Mouse (Mus musculus) lung, adult 2 months (tissue): ENCODE data around the gene Ppox. TPM values are rescaled to one million over a fixed set of nuclear protein-coding genes. Genes with fewer than 3 reads are reported as not detected.

Experiments used
- DNase-seq: peaks from one replicate; pipeline ENCODE4 v3.0.0; 2022
- H3K4me1 ChIP-seq: fragments of 200-500 bp; 2 replicates; pipeline ENCODE4 v1.6.1; 2011; ENCODE audit warnings: low read length; ENCODE audit not compliant: control insufficient read depth, insufficient read depth
- H3K4me3 ChIP-seq: fragments of 200-500 bp; replicated peaks from 2 replicates; pipeline ENCODE3; 2011; ENCODE audit warnings: low read depth, mild to moderate bottlenecking, control low read depth, low read length; ENCODE audit errors: extremely low read depth
- CTCF ChIP-seq: fragments of 200-500 bp; IDR thresholded peaks from 2 replicates; pipeline ENCODE4 v1.5.1; 2011; ENCODE audit warnings: mild to moderate bottlenecking, low read length, control low read depth; ENCODE audit not compliant: insufficient read depth
- POLR2A ChIP-seq: fragments of 200-500 bp; IDR thresholded peaks from 2 replicates; pipeline ENCODE4 v1.6.1; 2011; ENCODE audit warnings: low read depth, mild to moderate bottlenecking, control low read depth, low read length, borderline replicate concordance; ENCODE audit errors: extremely low read depth
- WGBS: fragments of 180-500 bp; shearing (Covaris S2); methylation state at CpG from one replicate; pipeline ENCODE4 v1.1.7; 2018; 5-methylcytosine and 5-hydroxymethylcytosine counted together
- polyA plus RNA-seq: library from polyadenylated mRNA; depleted of rRNA; stranded (reverse); fragments of >200 nt; gene quantifications from 2 replicates; pipeline ENCODE4 v1.2.3, GENCODE M21; 2012

Ppox gene
- polyA plus RNA-seq, 1 experiment: 49.0 TPM

DNA sequence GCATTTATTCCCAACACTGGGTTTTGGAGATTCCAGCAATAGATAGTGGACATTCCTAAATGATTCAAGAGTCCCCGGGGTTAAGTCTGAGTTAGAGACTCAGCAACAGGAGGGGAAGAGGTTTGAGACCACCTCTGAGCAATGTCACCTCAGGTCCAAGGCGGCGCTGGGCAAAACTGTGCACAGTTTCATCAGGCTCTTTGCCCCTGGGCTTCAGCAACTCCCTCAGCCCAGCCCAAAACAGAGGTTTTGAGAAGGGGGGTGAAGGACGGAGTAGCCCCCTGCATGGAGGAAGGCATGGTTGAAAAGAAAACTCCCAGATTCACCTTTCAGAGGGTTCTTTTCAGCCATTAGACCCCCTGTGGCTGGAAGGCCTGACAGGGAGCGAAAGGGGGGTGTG lies 1.3 kb downstream of the Ppox start:
- no peak for TF ChIP-seq POLR2A
- no peak for DNase-seq
- no peak overlapping the region for H3K4me3 ChIP-seq
- peaks cover 9% of the 10 kb centered on the region for H3K4me1 ChIP-seq
- 76% methylated on average over 5 of the region's 5 CpGs for WGBS

DNA sequence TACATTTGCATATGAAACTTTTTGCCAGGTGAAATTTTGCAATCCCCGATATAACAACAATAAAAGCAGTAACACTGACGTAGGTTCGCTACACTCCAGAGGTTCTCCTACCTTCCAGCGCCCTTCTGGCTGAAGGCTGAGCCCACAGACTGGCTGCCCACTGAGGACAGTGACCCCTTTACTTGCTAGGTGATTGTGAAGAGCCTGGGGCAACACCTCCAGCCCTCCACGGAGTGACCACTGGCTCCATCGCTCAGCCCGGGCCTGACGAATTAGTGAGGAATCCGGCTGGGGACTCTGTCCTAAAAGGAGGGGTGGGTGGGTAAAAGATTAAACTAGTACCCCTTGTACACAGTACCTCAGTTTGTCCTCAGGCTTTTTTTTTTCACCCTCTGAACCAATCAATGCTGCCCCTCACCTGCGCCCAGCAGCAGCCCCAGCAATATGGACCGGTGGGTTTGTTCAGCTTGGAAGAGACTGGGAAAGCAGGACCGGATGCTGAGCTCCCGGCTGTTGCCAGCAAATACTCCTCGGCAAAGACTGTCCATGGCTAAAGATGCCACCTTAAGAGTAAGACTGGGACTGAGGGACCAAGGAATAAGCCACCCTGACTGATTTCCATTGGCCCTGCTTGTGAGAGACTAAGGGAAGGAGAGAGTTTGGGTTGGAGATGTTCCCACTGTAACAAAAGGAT lies 1.8 kb downstream of the Ppox start:
- Histone ChIP-seq H3K4me3 (no peak overlapping the region), H3K4me1 (peaks cover 9% of the 10 kb centered on the region)
- WGBS: 87% methylated on average over 14 of the region's 14 CpGs
- TF ChIP-seq CTCF: no peak
- TF ChIP-seq POLR2A: no peak
- peak; percentile 1 for DNase-seq

DNA sequence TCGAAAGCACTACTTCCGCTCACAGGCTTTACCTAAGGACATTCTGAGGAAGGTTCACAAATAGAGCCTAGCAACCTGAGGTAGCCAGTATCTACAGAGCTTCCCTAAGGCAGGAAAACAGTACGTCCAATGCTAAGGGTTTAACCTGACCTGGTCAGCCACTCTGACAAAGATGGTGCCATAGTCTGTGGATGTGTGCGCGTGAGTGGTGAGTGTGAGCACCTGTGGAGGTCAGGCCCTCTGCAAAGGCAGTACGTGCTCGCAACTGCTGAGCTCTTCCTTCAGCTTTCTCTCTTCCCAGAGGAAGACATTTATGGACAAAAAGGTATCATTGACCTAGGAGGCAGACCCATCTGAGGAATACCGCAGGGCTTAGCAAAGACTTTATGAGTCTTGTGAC lies 2.5 kb downstream of the Ppox start:
- no peak for TF ChIP-seq POLR2A
- no peak for TF ChIP-seq CTCF
- Histone ChIP-seq H3K4me3 (no peak overlapping the region), H3K4me1 (peaks cover 9% of the 10 kb centered on the region)
- WGBS: 92% methylated on average over 8 of the region's 8 CpGs
- peak; percentile 1 for DNase-seq

DNA sequence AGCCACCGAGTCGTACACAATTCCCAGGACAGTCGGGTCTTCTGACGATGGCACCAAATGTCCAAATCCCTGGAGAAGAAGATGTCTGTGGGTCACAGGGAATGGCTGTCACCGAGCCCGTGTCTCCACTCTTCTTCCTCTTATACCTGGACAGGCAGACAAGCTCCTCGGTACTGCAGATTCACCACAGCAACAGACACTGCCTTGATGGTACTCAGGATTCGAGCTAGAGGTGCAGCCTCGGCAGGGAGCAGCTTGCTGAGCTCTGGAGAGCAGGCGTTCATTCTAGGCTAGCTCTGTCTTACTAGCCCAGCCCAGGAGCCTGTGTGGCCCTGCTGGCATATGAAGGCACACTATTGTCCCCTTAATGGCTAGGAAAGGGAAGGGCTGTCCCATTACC lies 3.2 kb downstream of the Ppox start:
- TF ChIP-seq CTCF (no peak), POLR2A (no peak)
- no peak for DNase-seq
- 86% methylated on average over 10 of the region's 10 CpGs for WGBS
- H3K4me3 ChIP-seq: no peak overlapping the region
- H3K4me1 ChIP-seq: peaks cover 9% of the 10 kb centered on the region

DNA sequence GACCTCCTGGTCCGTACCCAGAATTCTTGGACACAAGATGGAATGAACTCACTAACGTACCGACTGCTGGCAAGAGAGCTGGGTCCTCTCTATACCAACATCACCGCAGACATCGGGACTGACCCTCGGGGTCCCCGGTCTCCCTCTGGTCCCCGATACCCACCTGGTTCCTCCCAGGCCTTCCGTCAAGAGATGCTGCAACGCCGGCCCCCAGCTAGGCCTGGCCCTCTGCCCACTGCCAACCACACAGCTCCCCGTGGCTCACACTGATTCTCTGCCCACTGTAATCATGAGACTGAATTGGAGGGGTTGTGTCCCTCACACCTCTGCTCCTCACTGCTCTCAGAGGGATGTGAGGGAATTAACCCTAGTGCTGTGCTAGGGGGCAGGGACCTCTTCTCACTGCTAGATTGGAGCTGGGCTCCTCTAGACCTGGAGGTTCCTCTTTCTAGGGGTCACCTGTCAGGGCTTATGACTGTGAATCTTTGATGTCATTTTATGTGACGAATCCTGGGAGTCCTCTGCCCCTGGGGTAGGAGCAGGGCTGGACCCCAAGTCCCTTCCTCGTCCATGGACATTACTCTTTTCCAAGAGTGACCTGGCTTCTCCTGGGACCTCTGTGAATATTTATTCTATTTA lies 4.8 kb downstream of the Ppox start:
- 84% methylated on average over 14 of the region's 14 CpGs for WGBS
- TF ChIP-seq POLR2A (no peak), CTCF (no peak)
- no peak for DNase-seq
- peaks cover 12% of the 10 kb centered on the region for H3K4me1 ChIP-seq
- no peak overlapping the region for H3K4me3 ChIP-seq

DNA sequence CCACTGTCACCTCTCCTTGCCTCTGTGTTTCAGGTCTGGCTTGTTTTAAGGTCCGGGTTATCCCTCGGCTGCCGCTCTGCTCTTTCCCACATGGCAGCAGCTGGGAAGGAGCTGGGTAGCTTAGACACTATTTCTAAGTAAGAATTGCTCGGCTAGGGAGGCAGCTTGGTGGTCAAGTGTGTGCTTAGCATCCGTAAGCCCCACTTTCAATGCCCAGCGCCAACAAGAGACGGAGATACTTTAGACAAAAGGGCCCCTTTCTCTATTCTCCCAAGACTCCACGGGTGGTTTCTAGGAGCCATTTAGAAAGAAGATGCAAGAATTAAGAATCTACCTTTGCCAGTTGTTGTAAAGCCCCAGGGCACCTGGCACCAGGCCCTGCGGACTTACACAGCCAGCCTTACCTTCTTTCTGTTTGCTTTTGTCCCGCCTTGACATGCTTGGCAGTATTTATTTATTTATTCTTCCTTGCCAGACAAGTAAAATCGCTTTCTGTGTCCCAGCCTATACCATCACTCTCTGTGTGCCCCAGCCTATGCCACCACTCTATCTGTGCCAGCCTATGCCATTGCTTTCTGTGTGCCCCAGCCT lies 5.7 kb downstream of the Ppox start:
- DNase-seq: no peak
- Histone ChIP-seq H3K4me3 (no peak overlapping the region), H3K4me1 (peaks cover 13% of the 10 kb centered on the region)
- WGBS: 72% methylated on average over 11 of the region's 11 CpGs
- TF ChIP-seq POLR2A: no peak
- no peak for TF ChIP-seq CTCF

DNA sequence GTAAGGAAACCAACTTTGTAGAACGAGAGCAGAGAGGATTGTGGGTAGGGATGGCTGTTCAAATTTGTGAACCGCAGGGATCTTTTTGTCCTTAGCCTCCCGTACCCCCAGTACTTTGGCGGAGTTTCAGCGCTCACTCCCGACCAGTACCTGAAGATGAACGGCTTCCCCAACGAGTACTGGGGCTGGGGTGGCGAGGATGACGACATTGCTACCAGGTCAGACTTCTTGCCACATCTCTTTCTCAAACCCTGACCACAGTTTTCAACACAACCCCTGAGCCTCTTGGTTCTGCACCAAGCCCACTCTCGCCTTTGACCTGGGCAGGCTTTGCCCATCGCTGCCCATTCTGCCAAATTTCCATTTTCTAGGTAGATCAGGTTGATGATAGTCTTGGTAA lies 6.8 kb downstream of the Ppox start:
- DNase-seq: no peak
- no peak for TF ChIP-seq CTCF
- no peak for TF ChIP-seq POLR2A
- WGBS: 80% methylated on average over 12 of the region's 12 CpGs
- H3K4me1 ChIP-seq: peaks cover 12% of the 10 kb centered on the region; the same call in 1 of the 2 replicates
- no peak overlapping the region for H3K4me3 ChIP-seq

DNA sequence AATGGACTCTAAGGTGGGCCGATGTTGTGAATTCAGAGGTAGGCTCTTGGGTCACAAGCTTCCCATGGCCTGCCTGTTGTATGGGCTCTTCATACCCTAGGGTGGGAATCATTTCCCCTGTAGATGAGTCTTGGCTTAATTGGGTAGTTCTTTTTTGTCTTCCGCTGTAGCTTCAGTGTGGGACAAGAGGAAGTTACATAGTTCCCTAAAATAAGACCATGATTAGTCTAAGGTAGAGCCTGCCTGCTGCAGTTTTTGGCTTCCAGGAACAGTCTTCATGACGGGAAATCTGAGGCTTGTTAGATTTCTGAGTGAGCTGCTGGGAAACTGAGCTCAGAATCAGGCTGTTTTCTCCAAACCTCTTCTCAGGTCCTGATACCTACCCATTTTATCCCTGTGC lies 8.9 kb downstream of the Ppox start:
- no peak for DNase-seq
- Histone ChIP-seq H3K4me1 (peaks cover 12% of the 10 kb centered on the region; the same call in 1 of the 2 replicates), H3K4me3 (no peak overlapping the region)
- TF ChIP-seq POLR2A (no peak), CTCF (no peak)
- 77% methylated on average over 3 of the region's 3 CpGs for WGBS

DNA sequence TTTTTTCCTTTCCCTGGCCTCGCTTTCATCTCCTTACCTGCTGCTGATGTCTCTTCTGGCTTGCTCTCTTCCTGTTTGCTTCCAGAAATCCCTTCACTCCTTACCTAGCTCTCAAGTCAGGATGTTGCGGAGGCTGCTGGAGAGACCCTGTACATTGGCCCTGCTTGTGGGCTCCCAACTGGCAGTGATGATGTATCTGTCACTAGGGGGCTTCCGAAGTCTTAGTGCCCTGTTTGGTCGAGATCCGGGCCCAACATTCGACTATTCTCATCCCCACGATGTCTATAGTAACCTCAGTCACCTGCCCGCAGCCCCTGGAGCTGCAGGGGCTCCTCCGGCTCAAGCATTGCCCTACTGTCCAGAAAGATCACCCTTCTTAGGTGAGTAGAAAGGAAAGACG lies 9.4 kb downstream of the Ppox start:
- WGBS: 55% methylated on average over 10 of the region's 10 CpGs
- no peak for TF ChIP-seq POLR2A
- no peak for TF ChIP-seq CTCF
- Histone ChIP-seq H3K4me3 (no peak overlapping the region), H3K4me1 (peaks cover 12% of the 10 kb centered on the region; the same call in 1 of the 2 replicates)
- no peak for DNase-seq

DNA sequence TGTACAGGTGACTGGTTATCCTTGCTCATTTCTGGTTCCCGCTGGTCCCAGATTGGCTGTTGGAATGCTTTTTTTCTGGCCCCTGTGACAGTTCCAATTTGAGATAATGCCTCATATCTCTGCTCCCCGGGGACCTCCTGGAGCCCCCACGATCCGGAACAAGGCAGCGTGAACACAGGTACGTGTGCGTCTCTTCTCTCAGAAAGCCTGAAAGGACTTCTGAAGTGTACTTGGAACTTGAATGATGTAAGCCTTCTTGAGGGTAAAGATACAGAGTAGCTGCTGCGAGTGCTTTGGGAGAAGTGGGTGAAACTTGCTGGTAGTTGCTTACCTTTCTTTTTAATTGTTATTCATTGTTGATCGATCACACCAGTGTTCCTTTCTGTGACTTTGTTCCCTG lies 9.8 kb downstream of the Ppox start:
- peaks cover 12% of the 10 kb centered on the region; the same call in 1 of the 2 replicates for H3K4me1 ChIP-seq
- peak overlapping the region; percentile 88 for H3K4me3 ChIP-seq
- TF ChIP-seq POLR2A (no peak), CTCF (no peak)
- WGBS: 45% methylated on average over 9 of the region's 9 CpGs
- DNase-seq: peak; percentile 48
